Mouse (Mus musculus) megakaryocyte-erythroid progenitor cell, adult 5-6 weeks (primary cell): ENCODE results near the gene Stk40. TPM values are rescaled to one million over a fixed set of nuclear protein-coding genes. Genes with fewer than 3 reads are reported as not detected.

Source experiments
- ATAC-seq: replicated peaks from 2 replicates; pipeline ENCODE4 v1.8.0; 2016; ENCODE audit warnings: mild to moderate bottlenecking, inconsistent platforms; ENCODE audit not compliant: severe bottlenecking, poor library complexity, low FRiP score, low TSS enrichment
- total RNA-seq, 2 experiments: library from RNA; stranded (forward) in 1 of 2; stranded (reverse) in 1 of 2; fragments of 200-1000, 215-1000 nt in 1 of 2; fragments of >200 nt in 1 of 2; fragmentation: Nextera tagmentation in 1 of 2; gene quantifications; 2 replicates each; pipeline ENCODE4 v1.2.3; 2014 to 2017

Gene Stk40
- total RNA-seq, 2 experiments from 2014 or later, result 11.7 to 14.6 TPM

DNA sequence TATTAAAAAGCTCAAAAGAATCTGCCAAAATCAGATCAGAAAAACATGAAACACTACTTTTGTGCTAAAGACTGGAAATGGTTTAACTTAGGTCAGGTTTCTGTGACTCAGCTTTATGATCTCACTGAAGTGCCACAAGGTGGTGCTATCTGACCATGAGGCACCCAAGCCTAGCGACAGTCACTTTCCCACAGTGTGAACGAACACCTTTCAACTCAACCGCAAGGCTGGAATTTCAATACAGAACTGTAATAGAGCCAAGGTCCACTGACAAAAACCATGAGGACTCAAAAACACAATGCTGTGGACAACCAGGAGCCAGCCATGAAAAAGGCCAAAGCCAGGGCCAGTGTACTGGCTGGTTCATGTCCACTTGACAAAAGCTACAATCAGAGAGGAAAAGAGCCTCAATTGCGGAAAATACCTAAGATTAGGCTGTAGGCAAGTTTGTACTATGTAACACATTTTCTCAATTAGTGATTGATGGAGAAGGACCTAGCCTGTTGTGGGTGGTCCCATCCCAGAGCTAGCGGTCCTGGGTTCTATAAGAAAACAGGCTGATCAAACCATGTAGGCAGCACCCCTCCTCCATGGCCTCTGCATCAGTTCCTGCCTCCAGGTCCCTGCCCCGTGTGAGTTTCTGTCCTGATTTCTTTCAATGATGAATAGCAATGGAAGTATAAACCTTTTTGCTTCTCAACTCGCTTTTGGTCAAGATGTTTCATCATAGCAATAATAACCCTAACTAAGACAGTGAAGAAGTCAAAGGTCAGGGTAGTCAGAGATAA lies 77.6 kb downstream of the Stk40 start:
- peak; percentile 83 for ATAC-seq

DNA sequence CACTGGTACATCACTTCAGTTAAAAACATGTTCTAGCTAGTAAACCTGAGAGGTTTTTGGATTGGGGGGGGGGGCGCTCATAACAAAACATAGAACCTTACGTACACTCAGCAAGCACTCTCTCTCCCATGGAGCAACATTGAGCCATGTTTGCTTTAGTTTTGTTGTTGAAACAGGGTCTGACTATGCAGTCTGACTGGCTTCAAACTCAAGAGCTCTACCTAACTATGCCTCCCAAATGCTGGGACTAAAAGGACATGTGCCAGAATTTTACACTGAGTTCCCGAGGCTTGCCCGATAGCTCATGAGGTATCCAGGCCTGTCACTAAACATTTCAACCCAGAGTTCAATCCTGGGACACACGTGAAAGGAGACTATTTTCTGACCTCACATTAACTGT lies 79.3 kb downstream of the Stk40 start:
- no peak for ATAC-seq

DNA sequence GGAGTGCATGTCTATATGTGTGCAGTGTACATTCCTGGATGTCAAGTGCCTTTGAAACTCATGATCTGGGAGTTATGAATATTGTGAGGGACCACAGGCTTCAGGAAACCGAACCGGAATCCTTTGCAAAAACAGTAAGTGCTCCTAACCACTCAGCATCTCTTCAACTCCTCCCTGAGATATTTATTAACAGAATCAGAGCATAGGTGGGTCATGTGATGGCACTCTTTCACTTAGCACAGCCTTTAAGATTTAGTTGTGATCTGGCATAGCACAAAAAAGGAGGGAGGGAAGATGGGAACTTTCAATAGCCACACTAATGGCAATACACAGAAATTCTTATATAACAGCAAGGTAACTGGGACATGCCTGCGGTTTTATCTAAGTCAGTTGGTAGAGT lies 83.3 kb downstream of the Stk40 start:
- ATAC-seq, result no peak

Other genes with a start within 250 kb of the Stk40 start
- 5.4 TPM in 1 of 2 replicates, not detected in the other for gene Csf3r, start 79.4 kb upstream of the Stk40 start, total RNA-seq (2014; fragmentation: Nextera tagmentation)
- gene Csf3r, start 79.4 kb upstream of the Stk40 start, total RNA-seq (2017), result 1.8 and 3.0 TPM in 2 replicates
- gene Mrps15, start 57.0 kb upstream of the Stk40 start, total RNA-seq (2014; fragmentation: Nextera tagmentation), result 117 and 156 TPM in 2 replicates
- gene Mrps15, start 57.0 kb upstream of the Stk40 start, total RNA-seq (2017), result 85.7 and 87.1 TPM in 2 replicates
- gene Oscp1, start 45.4 kb upstream of the Stk40 start, total RNA-seq (2014; fragmentation: Nextera tagmentation), result 0.90 and 1.9 TPM in 2 replicates
- gene Oscp1, start 45.4 kb upstream of the Stk40 start, total RNA-seq (2017), result 0.91 and 22.0 TPM in 2 replicates
- gene Lsm10, start 7.3 kb upstream of the Stk40 start, total RNA-seq (2014; fragmentation: Nextera tagmentation), result 30.8 and 32.0 TPM in 2 replicates
- 10.5 and 16.7 TPM in 2 replicates for gene Lsm10, start 7.3 kb upstream of the Stk40 start, total RNA-seq (2017)
- gene Eva1b, start 43.8 kb downstream of the Stk40 start, total RNA-seq (2014; fragmentation: Nextera tagmentation), result not detected in 2 replicates
- 0.91 TPM in 1 of 2 replicates, not detected in the other for gene Eva1b, start 43.8 kb downstream of the Stk40 start, total RNA-seq (2017)
- gene Sh3d21, start 59.5 kb downstream of the Stk40 start, total RNA-seq (2014; fragmentation: Nextera tagmentation), result 0.72 TPM in 1 of 2 replicates, not detected in the other
- gene Sh3d21, start 59.5 kb downstream of the Stk40 start, total RNA-seq (2017), result 1.1 TPM in 1 of 2 replicates, not detected in the other
- 266 and 395 TPM in 2 replicates for gene Thrap3, start 98.8 kb downstream of the Stk40 start, total RNA-seq (2014; fragmentation: Nextera tagmentation)
- gene Thrap3, start 98.8 kb downstream of the Stk40 start, total RNA-seq (2017), result 471 and 531 TPM in 2 replicates
- 6.4 and 8.0 TPM in 2 replicates for gene Map7d1, start 152.4 kb downstream of the Stk40 start, total RNA-seq (2014; fragmentation: Nextera tagmentation)
- gene Map7d1, start 152.4 kb downstream of the Stk40 start, total RNA-seq (2017), result 13.2 and 14.5 TPM in 2 replicates
- 40.1 and 43.2 TPM in 2 replicates for gene Trappc3, start 158.4 kb downstream of the Stk40 start, total RNA-seq (2014; fragmentation: Nextera tagmentation)
- gene Trappc3, start 158.4 kb downstream of the Stk40 start, total RNA-seq (2017), result 55.9 and 81.1 TPM in 2 replicates
- not detected in 2 replicates for gene Col8a2, start 182.8 kb downstream of the Stk40 start, total RNA-seq (2014; fragmentation: Nextera tagmentation)
- gene Col8a2, start 182.8 kb downstream of the Stk40 start, total RNA-seq (2017), result not detected in 2 replicates
- gene Adprhl2, start 217.7 kb downstream of the Stk40 start, total RNA-seq (2014; fragmentation: Nextera tagmentation), result 30.8 and 33.7 TPM in 2 replicates
- 22.9 and 28.5 TPM in 2 replicates for gene Adprhl2, start 217.7 kb downstream of the Stk40 start, total RNA-seq (2017)
- gene Tekt2, start 221.7 kb downstream of the Stk40 start, total RNA-seq (2014; fragmentation: Nextera tagmentation), result not detected in 2 replicates
- not detected in 2 replicates for gene Tekt2, start 221.7 kb downstream of the Stk40 start, total RNA-seq (2017)